Mouse (Mus musculus) heart, embryonic 15.5 days (tissue): ENCODE measurements around the gene Ndufaf3. TPM values are rescaled to one million over a fixed set of nuclear protein-coding genes. Genes with fewer than 3 reads are reported as not detected.

ENCODE experiments used
- ATAC-seq: fragments of 200-750 bp; cut with Nextera tagmentation; replicated peaks from 2 replicates; pipeline ENCODE4 v1.8.0; 2017; ENCODE audit warnings: low read depth, moderate TSS enrichment; ENCODE audit not compliant: insufficient number of reproducible peaks, insufficient read depth, low FRiP score
- H3K27ac ChIP-seq: fragments of 300-500 bp; sonication (generic); 2 replicates; pipeline ENCODE4 v1.5.1; 2015; ENCODE audit warnings: mild to moderate bottlenecking, inconsistent platforms
- H3K27me3 ChIP-seq: fragments of 300-500 bp; sonication (generic); 2 replicates; pipeline ENCODE4 v1.6.1; 2015; ENCODE audit warnings: inconsistent platforms
- H3K36me3 ChIP-seq: fragments of 300-500 bp; sonication (generic); 2 replicates; pipeline ENCODE4 v1.6.1; 2015; ENCODE audit warnings: mild to moderate bottlenecking, inconsistent platforms
- H3K4me1 ChIP-seq: fragments of 300-500 bp; sonication (generic); replicated peaks from 2 replicates; pipeline ENCODE4 v1.6.1; 2015; ENCODE audit warnings: inconsistent platforms
- H3K4me2 ChIP-seq: fragments of 300-500 bp; sonication (generic); 2 replicates; pipeline ENCODE4 v1.6.1; 2015; ENCODE audit warnings: inconsistent platforms, mild to moderate bottlenecking, moderate library complexity
- H3K4me3 ChIP-seq: fragments of 300-500 bp; sonication (generic); 2 replicates; pipeline ENCODE4 v1.5.1; 2015; ENCODE audit warnings: mild to moderate bottlenecking, inconsistent platforms
- H3K9ac ChIP-seq: fragments of 300-500 bp; sonication (generic); 2 replicates; pipeline ENCODE4 v1.6.1; 2015; ENCODE audit warnings: mild to moderate bottlenecking, inconsistent platforms
- H3K9me3 ChIP-seq: fragments of 300-500 bp; sonication (generic); replicated peaks from 2 replicates; pipeline ENCODE4 v1.6.1; 2016; ENCODE audit warnings: inconsistent platforms
- WGBS: fragments of 180-500 bp; shearing (Covaris S2); methylation state at CpG from one replicate; pipeline ENCODE4 v1.1.7; 2015; ENCODE audit warnings: mixed read lengths; 5-methylcytosine and 5-hydroxymethylcytosine counted together
- polyA plus RNA-seq: library from polyadenylated mRNA; unstranded; fragments of >200 nt; fragmentation: Nextera tagmentation; extraction: Ambion mirVana; gene quantifications from 2 replicates; pipeline ENCODE4 v1.2.1, GENCODE M21; 2015

Ndufaf3 gene
- polyA plus RNA-seq, 1 experiment from 2014 or later = 55.4 TPM

DNA sequence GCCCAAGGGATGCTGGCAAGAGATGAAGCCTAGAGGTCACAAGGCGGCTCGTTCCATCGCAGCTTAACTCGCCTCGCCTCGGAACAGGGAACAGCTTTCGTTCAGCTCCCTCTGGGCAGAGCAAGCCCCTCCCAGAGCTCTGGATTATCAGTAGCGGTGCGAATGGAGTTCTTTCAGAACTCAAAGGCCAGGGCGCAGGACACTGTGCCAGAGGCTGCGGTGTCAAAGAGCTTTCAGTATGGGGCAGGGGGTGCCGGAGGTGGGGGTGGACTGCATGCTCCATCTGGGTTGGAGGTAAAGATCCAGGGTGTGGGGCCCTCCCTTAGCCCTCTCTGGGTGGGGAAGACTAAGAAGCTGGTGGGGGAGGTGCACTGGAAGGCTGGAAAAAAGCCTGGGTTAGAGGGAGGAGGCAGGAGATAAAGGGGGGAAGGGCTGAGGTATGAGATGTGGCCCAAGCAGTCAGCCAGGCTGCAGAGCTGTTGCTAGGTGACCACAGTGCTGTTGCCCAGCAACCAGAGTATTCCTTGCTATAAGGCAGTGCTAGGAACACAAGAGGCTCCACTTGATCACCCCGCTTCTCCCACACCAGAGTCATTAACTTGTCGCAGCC is 20.4 kb upstream of the Ndufaf3 start:
- 7% methylated on average over 14 of the region's 14 CpGs for WGBS
- H3K4me3 ChIP-seq = peak overlapping the region; percentile 29
- peaks cover 46% of the 10 kb centered on the region for H3K4me1 ChIP-seq
- H3K4me2 ChIP-seq = peak overlapping the region; percentile 58
- peak; percentile 96 for ATAC-seq
- no peaks in the 10 kb centered on the region for H3K36me3 ChIP-seq
- H3K9me3 ChIP-seq = no peaks in the 10 kb centered on the region
- H3K27me3 ChIP-seq = no peaks in the 10 kb centered on the region
- H3K27ac ChIP-seq = peak overlapping the region; percentile 89
- no peak overlapping the region for H3K9ac ChIP-seq

DNA sequence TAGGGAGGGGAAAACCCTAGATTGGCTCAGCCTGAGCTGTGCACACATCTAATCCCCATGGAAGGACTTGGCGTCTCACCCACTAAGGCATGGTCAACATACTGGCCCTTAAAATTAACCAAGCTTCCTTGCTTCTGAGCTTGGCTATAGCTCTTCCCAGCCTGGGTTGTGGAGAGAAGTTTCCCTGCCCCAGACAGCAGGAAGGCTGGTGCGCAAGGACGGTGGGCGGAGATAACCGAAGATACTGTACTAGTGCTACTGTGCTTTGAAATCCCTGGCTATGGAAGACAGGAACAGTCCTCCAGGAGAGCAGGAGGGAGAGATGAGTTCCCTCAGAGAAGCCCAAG is 12.1 kb upstream of the Ndufaf3 start:
- peak overlapping the region; percentile 80 for H3K4me3 ChIP-seq
- peak overlapping the region; percentile 95 for H3K27ac ChIP-seq
- peak overlapping the region; percentile 79 for H3K4me2 ChIP-seq
- H3K27me3 ChIP-seq = no peaks in the 10 kb centered on the region
- peaks cover 54% of the 10 kb centered on the region for H3K4me1 ChIP-seq
- ATAC-seq = no peak
- no peaks in the 10 kb centered on the region for H3K9me3 ChIP-seq
- 50% methylated on average over 5 of the region's 5 CpGs for WGBS
- H3K9ac ChIP-seq = peak overlapping the region; percentile 90
- peaks cover 11% of the 10 kb centered on the region; the same call in 1 of the 2 replicates for H3K36me3 ChIP-seq

DNA sequence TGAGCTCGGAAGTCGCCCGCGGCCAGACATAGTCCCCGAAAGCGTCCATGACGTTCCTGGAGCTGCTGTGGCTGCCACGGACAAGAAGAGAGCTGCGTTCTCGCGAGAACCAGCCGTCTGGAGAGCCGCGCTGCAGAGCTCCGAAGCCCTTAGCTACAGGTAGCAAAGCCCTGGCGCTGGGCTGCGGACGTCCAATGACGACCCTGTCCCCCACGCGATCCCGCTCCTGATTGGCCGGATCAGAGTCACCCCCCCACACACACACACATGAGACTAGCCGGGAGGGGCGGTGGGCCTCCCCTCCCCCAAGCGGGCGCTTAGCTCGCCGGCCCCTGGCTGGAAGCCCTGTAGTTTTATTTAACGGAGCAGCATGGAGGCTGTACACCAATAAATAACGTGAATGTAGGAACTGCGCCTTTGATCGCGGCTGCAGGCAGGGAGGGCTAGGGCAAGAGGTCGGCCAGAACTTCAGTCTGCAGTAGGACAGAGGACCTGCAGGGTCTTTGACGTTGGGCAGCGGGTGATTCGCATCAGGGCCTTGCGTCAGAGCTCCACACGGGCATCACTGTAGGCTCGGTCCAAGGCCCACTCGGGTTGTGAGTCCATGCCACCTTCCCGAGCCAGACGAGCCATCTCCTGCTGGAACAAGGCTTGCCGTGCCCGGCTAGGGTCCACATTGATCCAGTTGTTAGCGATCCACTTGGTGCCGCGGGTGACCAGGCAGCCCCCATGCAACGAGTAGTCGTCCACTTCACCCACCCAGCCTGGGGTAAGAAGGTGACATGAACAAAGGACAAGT is 11.5 kb upstream of the Ndufaf3 start, which contains the start of gene Wdr6:
Wdr6 (minus strand) TSS at position 195 of the 799 bp plus-strand sequence.
- H3K4me3 ChIP-seq = peak within 1 kb of the TSS; percentile 80
- ATAC-seq = peak; percentile 96
- H3K27me3 ChIP-seq = no peaks in the 10 kb centered on the region
- H3K9ac ChIP-seq = peak within 1 kb of the TSS; percentile 90
- H3K27ac ChIP-seq = peak within 1 kb of the TSS; percentile 95
- H3K4me2 ChIP-seq = peak within 1 kb of the TSS; percentile 79
- WGBS = 6% methylated on average over 51 of the region's 51 CpGs
- peaks cover 58% of the 10 kb centered on the region for H3K4me1 ChIP-seq
- H3K9me3 ChIP-seq = no peaks in the 10 kb centered on the region
- peaks cover 14% of the 10 kb centered on the region; the same call in 1 of the 2 replicates for H3K36me3 ChIP-seq

DNA sequence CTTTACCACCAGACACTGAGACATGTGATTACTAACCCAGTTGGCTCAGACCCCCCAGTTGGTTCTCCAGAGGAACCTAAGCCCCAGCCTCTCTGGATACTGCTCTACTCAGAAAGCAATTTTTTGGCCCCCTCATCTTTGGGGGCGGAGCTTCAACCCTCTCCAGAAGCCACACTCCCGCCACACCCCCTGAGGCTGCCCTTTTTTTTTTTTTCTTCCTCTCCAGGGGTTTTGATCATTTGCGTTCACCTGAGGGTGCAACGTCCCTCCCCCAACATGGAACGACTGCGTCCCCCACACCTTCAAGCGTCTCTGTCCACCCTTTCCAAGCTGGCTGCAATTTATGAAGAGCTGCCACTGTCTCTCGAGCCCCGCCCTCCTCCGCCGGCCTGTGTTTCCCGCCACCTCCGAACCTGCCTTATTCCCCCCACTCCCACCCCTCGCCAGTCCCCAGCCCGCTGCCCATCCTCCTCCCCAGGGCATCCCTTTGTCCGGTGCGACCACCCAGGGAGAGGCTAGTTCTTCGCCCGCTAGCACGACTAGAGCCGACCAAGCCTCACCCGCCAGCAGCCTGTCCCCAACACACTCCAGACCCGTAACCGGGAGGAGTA is 10.8 kb upstream of the Ndufaf3 start:
- Histone ChIP-seq H3K27ac (peak overlapping the region; percentile 95), H3K36me3 (peaks cover 20% of the 10 kb centered on the region), H3K9ac (peak overlapping the region; percentile 90), H3K9me3 (no peaks in the 10 kb centered on the region), H3K4me1 (peaks cover 56% of the 10 kb centered on the region), H3K4me2 (peak overlapping the region; percentile 79), H3K4me3 (peak overlapping the region; percentile 80), H3K27me3 (no peaks in the 10 kb centered on the region)
- under 1% methylated on average over 24 of the region's 24 CpGs for WGBS
- no peak; the same call in 1 of the 2 replicates for ATAC-seq

DNA sequence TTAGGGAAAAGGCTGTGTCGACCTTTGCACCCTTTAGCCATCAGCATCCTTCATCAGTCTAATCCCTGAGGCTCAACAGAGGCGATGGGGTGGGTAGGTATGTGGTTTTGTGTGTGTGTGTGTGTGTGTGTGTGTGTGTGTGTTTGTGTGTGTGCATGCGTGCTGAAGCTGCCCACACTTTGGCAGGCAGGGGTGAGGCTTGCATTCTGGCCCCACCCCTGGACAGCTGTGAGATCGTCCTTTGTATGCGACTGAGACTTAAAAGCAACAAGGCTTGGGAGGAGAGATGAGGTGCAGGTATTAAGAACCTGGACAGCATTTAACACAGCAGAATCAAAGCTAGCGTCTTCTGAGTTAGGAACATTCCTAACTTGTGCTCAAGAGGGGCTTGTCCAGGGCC is 9.8 kb upstream of the Ndufaf3 start:
- Histone ChIP-seq H3K9ac (no peak overlapping the region), H3K36me3 (peaks cover 30% of the 10 kb centered on the region), H3K27ac (no peak overlapping the region), H3K4me3 (peak overlapping the region; percentile 80), H3K4me1 (peaks cover 54% of the 10 kb centered on the region), H3K27me3 (no peaks in the 10 kb centered on the region), H3K9me3 (no peaks in the 10 kb centered on the region), H3K4me2 (peak overlapping the region; percentile 79)
- WGBS = 51% methylated on average over 6 of the region's 6 CpGs
- ATAC-seq = no peak

DNA sequence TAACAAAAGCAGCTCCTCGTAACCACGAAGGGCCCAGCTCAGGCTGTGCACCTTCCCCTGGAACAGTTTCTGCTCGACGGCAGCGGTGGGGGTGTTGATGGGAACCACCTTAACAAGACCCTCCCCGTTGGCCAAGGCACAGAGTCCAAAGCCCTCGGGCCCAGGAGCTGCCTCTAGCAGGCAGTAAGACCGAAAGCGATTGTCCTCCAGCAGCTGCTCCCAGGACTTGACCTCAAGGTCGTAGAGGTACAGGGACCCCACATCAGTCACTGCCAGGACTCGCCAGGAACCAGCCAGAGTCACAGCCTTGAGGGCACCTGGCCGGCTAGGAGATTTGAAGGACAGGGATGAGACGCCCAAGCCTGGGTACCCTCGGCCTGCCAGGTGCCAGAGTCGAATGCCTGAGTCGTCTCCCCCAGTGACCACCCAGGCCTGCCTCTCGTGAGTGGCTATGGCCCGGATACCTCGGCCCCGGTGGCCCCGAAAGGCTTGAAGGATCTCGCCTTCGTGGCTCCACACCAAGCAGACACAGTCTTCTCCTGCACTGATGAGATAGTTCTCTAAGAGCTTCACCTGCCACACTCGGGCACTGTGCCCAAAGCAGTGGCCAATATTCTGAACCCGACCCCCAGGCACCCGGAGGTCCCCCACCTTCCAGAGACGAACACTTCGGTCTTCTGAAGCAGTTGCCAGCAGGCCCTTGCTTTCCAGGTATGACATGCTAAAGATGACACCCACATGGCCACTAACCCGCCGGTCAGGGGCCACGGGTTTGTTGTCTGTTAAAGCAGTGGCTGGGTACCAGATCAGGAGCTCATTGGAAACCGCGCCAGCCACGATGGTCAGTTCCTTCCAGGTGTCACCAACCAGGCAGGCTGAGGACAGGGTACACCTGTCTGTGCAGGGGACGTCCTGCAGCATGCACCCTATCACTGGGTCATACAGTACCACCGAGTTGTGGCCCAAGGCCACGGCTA is 8.4 kb upstream of the Ndufaf3 start:
- no peak overlapping the region for H3K9ac ChIP-seq
- H3K4me2 ChIP-seq = no peak overlapping the region
- H3K27ac ChIP-seq = no peak overlapping the region
- ATAC-seq = no peak
- H3K4me3 ChIP-seq = no peak overlapping the region
- WGBS = 84% methylated on average over 37 of the region's 37 CpGs
- H3K9me3 ChIP-seq = no peaks in the 10 kb centered on the region
- peaks cover 57% of the 10 kb centered on the region for H3K4me1 ChIP-seq
- no peaks in the 10 kb centered on the region for H3K27me3 ChIP-seq
- peaks cover 37% of the 10 kb centered on the region for H3K36me3 ChIP-seq

DNA sequence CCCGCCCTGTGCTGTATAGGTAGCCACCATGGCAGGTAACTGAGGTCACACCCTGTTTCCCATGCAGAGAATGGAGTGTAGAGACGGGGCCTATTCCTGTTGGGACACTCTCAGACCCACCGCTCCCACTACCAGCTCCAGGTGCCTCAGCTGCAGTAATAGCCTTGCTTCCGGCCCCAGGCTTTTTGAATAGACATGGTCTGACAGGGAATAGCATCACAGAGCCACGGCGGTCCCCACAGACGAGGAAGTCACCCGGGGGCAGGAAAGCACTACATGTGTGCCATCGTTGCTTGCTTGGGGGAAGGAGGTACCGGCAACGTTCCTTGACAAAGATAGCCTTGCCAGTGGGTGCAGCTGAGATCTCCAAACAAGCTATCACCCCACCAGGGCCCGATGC is 7.7 kb upstream of the Ndufaf3 start:
- peaks cover 64% of the 10 kb centered on the region for H3K4me1 ChIP-seq

DNA sequence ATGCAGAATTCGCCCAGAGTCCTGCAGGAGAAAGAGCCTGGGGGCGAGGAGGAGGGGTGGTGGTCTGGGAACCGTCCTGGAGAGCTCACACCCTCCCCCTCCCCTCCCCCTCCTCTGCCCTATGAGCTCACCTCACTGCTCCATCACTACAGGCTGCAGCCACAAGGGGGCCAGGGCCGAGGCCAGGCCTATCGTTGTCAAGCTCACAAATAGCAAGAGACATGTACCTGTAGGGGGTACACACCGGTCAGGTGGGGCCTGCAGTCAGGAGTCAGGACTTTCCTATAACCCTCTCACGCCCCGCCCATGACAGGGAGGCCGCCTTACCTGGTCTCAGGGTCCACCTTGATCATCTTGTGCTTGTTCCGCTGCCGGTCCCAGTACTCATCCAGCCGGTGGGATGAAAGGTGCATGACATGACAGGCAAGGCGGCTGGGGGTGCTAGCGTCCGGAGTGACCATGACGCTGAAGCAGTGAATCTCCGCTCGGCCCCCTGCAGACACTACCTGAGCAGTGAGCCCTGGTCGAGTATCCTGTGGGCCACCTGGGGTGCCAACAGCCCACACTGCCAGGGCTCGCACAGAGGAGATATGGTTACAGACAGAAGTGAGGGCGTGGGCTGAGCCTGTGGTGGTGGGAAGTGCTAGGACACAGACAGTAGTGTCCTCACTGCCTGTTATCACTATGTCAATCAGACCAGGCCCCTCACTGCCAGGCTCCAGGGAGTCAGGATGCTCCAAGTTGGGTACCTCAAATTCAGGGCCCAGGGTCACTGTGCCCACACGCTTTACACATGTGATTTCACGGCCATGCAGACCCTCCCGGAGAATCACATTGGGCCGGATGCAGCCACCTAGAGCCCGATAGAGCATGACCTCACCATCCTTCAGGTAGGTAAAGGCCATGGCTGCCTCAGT is 6.8 kb upstream of the Ndufaf3 start:
- Histone ChIP-seq H3K4me2 (no peak overlapping the region), H3K4me1 (peaks cover 63% of the 10 kb centered on the region), H3K36me3 (peaks cover 37% of the 10 kb centered on the region), H3K27ac (no peak overlapping the region), H3K9ac (no peak overlapping the region), H3K9me3 (no peaks in the 10 kb centered on the region), H3K4me3 (no peak overlapping the region), H3K27me3 (no peaks in the 10 kb centered on the region)
- no peak for ATAC-seq
- 57% methylated on average over 26 of the region's 26 CpGs for WGBS

More for the DNA sequence above, 7.7 kb upstream of the Ndufaf3 start:
- no peaks in the 10 kb centered on the region for H3K27me3 ChIP-seq
- no peak overlapping the region for H3K4me2 ChIP-seq
- no peak overlapping the region for H3K27ac ChIP-seq
- 89% methylated on average over 12 of the region's 12 CpGs for WGBS
- no peak for ATAC-seq
- H3K36me3 ChIP-seq = peaks cover 37% of the 10 kb centered on the region
- H3K9ac ChIP-seq = no peak overlapping the region
- H3K9me3 ChIP-seq = no peaks in the 10 kb centered on the region
- no peak overlapping the region for H3K4me3 ChIP-seq

DNA sequence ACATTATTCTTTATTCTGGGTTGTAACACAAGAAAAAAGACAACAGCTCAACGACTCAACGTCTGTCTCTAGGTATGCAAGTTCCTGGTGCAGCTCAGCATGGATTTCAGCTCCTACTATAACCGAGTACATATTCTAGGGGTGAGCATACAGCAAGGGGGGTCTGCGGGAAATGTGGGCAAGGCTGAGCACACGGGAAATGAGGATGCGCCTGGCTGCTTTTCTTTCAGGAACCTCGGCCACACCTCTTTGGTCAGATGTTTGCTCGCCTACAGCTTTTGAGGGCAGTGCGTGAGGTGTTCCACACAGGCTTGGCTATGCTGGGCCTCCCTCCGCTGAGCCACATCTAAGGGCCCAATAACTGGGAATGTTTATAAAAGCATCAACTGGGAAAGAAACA is 5.1 kb upstream of the Ndufaf3 start:
- no peak overlapping the region for H3K9ac ChIP-seq
- H3K4me2 ChIP-seq = no peak overlapping the region
- H3K36me3 ChIP-seq = peaks cover 37% of the 10 kb centered on the region
- WGBS = 85% methylated on average over 10 of the region's 10 CpGs
- no peak overlapping the region for H3K4me3 ChIP-seq
- ATAC-seq = no peak
- H3K27me3 ChIP-seq = no peaks in the 10 kb centered on the region
- H3K9me3 ChIP-seq = no peaks in the 10 kb centered on the region
- peaks cover 66% of the 10 kb centered on the region for H3K4me1 ChIP-seq
- H3K27ac ChIP-seq = no peak overlapping the region

DNA sequence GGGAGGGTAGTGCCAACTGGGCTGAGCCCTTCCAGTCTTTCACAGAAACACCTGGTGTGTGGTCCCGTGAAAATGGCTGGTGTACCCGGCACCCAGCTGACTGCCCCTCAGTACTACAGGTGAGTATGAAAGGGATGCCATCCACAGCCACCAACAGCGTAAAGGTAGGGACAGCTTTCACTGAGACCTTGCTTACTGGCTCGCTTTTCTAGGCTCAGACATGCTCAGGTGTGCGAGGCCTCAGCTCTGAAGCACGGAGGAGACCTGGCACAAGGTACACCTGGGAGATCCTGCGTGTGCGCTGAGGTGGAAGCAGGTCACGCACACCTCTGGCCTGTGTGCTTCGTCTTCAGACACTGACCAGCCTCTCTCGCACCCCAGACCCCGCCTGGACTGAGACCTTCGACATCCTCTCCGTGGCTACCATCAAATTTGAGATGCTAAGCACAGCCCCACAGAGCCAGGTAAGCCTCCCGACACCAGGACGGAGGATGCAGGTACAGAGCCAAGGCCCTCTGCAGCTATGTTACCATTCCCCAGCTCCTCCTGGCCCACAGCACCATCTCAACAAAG is 4.3 kb upstream of the Ndufaf3 start:
- Histone ChIP-seq H3K9ac (no peak overlapping the region), H3K27me3 (no peaks in the 10 kb centered on the region), H3K4me1 (peaks cover 58% of the 10 kb centered on the region), H3K4me3 (no peak overlapping the region), H3K27ac (no peak overlapping the region), H3K9me3 (no peaks in the 10 kb centered on the region), H3K4me2 (no peak overlapping the region), H3K36me3 (peaks cover 37% of the 10 kb centered on the region)
- WGBS = 90% methylated on average over 16 of the region's 16 CpGs
- no peak for ATAC-seq
